Mouse (Mus musculus) myocyte (in vitro differentiated cells): ENCODE measurements at regions not wholly inside any gene's neighbourhood (a gene's known extent, or its start where the extent isn't known, plus 50 kb on each side); places are given as distances from the start of the nearest gene placed in this dataset.

Experiments used
- H3K27me3 ChIP-seq: one replicate; pipeline ENCODE4 v1.6.1; 2011; ENCODE audit not compliant: control insufficient read depth, insufficient read depth, insufficient read length
- H3K36me3 ChIP-seq: one replicate; pipeline ENCODE4 v1.6.1; 2011; ENCODE audit not compliant: control insufficient read depth, insufficient read depth
- H3K4me2 ChIP-seq: one replicate; pipeline ENCODE4 v1.6.1; 2011; ENCODE audit warnings: low read depth, control low read depth
- H3K4me3 ChIP-seq: one replicate; pipeline ENCODE4 v1.5.1; 2011; ENCODE audit warnings: mild to moderate bottlenecking, control low read depth, moderate library complexity
- H3K79me2 ChIP-seq: one replicate; pipeline ENCODE4 v1.6.1; 2011; ENCODE audit not compliant: control insufficient read depth, insufficient read depth
- H3ac ChIP-seq: one replicate; pipeline ENCODE4 v1.6.1; 2011; ENCODE audit not compliant: control insufficient read depth, insufficient read length
- CEBPB ChIP-seq: IDR thresholded peaks from 2 replicates; pipeline ENCODE4 v1.6.1; 2011; ENCODE audit warnings: mild to moderate bottlenecking, moderate library complexity; ENCODE audit not compliant: poor library complexity, insufficient read depth, severe bottlenecking
- E2F4 ChIP-seq: IDR thresholded peaks from one replicate; pipeline ENCODE4 v1.6.1; 2011; ENCODE audit warnings: mild to moderate bottlenecking, control low read depth, moderate library complexity; ENCODE audit not compliant: insufficient read depth
- MAX ChIP-seq: IDR thresholded peaks from one replicate; pipeline ENCODE4 v1.6.1; 2011; ENCODE audit warnings: low read depth, mild to moderate bottlenecking, control low read depth
- MYOD1 ChIP-seq, 3 experiments: IDR thresholded peaks; one replicate each; pipeline ENCODE4 v1.6.1; 2011; ENCODE audit warnings: control low read depth in 2 of 3, low read depth in 2 of 3, mild to moderate bottlenecking in 2 of 3, moderate library complexity in 1 of 3; ENCODE audit not compliant: insufficient read length in 2 of 3, control insufficient read depth in 1 of 3
- MYOG ChIP-seq, 3 experiments: IDR thresholded peaks; one replicate each; pipeline ENCODE4 v1.6.1; 2011; ENCODE audit warnings: control low read depth in 2 of 3, low read depth in 2 of 3, mild to moderate bottlenecking in 2 of 3; ENCODE audit not compliant: insufficient read length in 2 of 3, control insufficient read depth in 1 of 3, insufficient read depth in 1 of 3
- POLR2A ChIP-seq: IDR thresholded peaks from one replicate; pipeline ENCODE4 v1.6.1; 2011; ENCODE audit warnings: low read depth, mild to moderate bottlenecking, control low read depth, moderate library complexity; ENCODE audit not compliant: insufficient read length
- POLR2AphosphoS2 ChIP-seq: IDR thresholded peaks from one replicate; pipeline ENCODE4 v1.6.1; 2011; ENCODE audit warnings: low read depth, control low read depth; ENCODE audit not compliant: insufficient read length
- REST ChIP-seq: IDR thresholded peaks from one replicate; pipeline ENCODE4 v1.6.1; 2011; ENCODE audit warnings: mild to moderate bottlenecking, control low read depth, moderate library complexity; ENCODE audit not compliant: insufficient read depth, insufficient read length
- SRF ChIP-seq: IDR thresholded peaks from one replicate; pipeline ENCODE4 v1.6.1; 2011; ENCODE audit warnings: low read depth; ENCODE audit not compliant: control insufficient read depth, insufficient read length
- TCF12 ChIP-seq: IDR thresholded peaks from one replicate; pipeline ENCODE4 v1.6.1; 2011; ENCODE audit warnings: mild to moderate bottlenecking, control low read depth; ENCODE audit not compliant: poor library complexity, insufficient read depth, severe bottlenecking
- TCF3 ChIP-seq: IDR thresholded peaks from one replicate; pipeline ENCODE4 v1.6.1; 2011; ENCODE audit warnings: low read depth, control low read depth; ENCODE audit not compliant: insufficient read length
- USF1 ChIP-seq: IDR thresholded peaks from one replicate; pipeline ENCODE4 v1.6.1; 2011; ENCODE audit warnings: low read depth, mild to moderate bottlenecking, control low read depth, moderate library complexity

GRCm38 (mm10) chr13:35513120-35513519 lies 146.5 kb upstream of the Cdyl start:
- Histone ChIP-seq H3K4me3 (no peak overlapping the region), H3K4me2 (no peak overlapping the region), H3K36me3 (no peaks in the 10 kb centered on the region), H3K79me2 (no peaks in the 10 kb centered on the region), H3K27me3 (no peaks in the 10 kb centered on the region), H3ac (no peak overlapping the region)
- TF ChIP-seq MYOD1 (IDR thresholded peaks at IDR 0.05; ENCODE audit: control insufficient read depth in 1 of 3, insufficient read length in 2 of 3, low read depth in 2 of 3) (no peak), CEBPB (no peak), USF1 (no peak), MYOG (IDR thresholded peaks at IDR 0.05; ENCODE audit: control insufficient read depth in 1 of 3, insufficient read depth in 1 of 3, insufficient read length in 2 of 3, low read depth in 2 of 3) (no peak), MAX (no peak), POLR2AphosphoS2 (no peak), TCF3 (no peak), POLR2A (no peak), TCF12 (no peak), REST (no peak), SRF (no peak), E2F4 (no peak)

- H3K4me3 ChIP-seq = no peak overlapping the region
- TF ChIP-seq TCF12 = no peak
- TF ChIP-seq MAX = no peak
- no peak for TF ChIP-seq E2F4
- TF ChIP-seq MYOD1 (IDR thresholded peaks at IDR 0.05; ENCODE audit: control insufficient read depth in 1 of 3, insufficient read length in 2 of 3, low read depth in 2 of 3) = no peak
- no peak for TF ChIP-seq SRF
- TF ChIP-seq CEBPB = no peak
- TF ChIP-seq POLR2AphosphoS2 = no peak
- no peak for TF ChIP-seq MYOG (IDR thresholded peaks at IDR 0.05; ENCODE audit: control insufficient read depth in 1 of 3, insufficient read depth in 1 of 3, insufficient read length in 2 of 3, low read depth in 2 of 3)
- no peak for TF ChIP-seq USF1
Measured at GRCm38 (mm10) chr13:35515291-35515690, 144.3 kb upstream of the Cdyl start.

GRCm38 (mm10) chr13:35517692-35518091 lies 141.9 kb upstream of the Cdyl start:
- no peaks in the 10 kb centered on the region for H3K36me3 ChIP-seq
- no peak for TF ChIP-seq REST
- no peak for TF ChIP-seq MAX
- TF ChIP-seq TCF12 = no peak

More at GRCm38 (mm10) chr13:35515291-35515690, 144.3 kb upstream of the Cdyl start:
- Histone ChIP-seq H3ac (no peak overlapping the region), H3K4me2 (no peak overlapping the region), H3K36me3 (no peaks in the 10 kb centered on the region), H3K27me3 (no peaks in the 10 kb centered on the region), H3K79me2 (no peaks in the 10 kb centered on the region)

GRCm38 (mm10) chr13:35522272-35522671 lies 137.4 kb upstream of the Cdyl start:
- TF ChIP-seq TCF3 = no peak
- no peak for TF ChIP-seq REST
- TF ChIP-seq TCF12 = no peak
- no peak for TF ChIP-seq POLR2AphosphoS2
- no peak for TF ChIP-seq MYOD1 (IDR thresholded peaks at IDR 0.05; ENCODE audit: control insufficient read depth in 1 of 3, insufficient read length in 2 of 3, low read depth in 2 of 3)
- TF ChIP-seq USF1 = no peak
- TF ChIP-seq E2F4 = no peak
- H3K79me2 ChIP-seq = no peaks in the 10 kb centered on the region
- no peak overlapping the region for H3K4me2 ChIP-seq
- no peak overlapping the region for H3ac ChIP-seq
- no peaks in the 10 kb centered on the region for H3K27me3 ChIP-seq
- H3K4me3 ChIP-seq = no peak overlapping the region
- no peaks in the 10 kb centered on the region for H3K36me3 ChIP-seq

More at GRCm38 (mm10) chr13:35517692-35518091, 141.9 kb upstream of the Cdyl start:
- no peak overlapping the region for H3K4me2 ChIP-seq
- no peak overlapping the region for H3K4me3 ChIP-seq
- H3K79me2 ChIP-seq = no peaks in the 10 kb centered on the region
- H3ac ChIP-seq = no peak overlapping the region
- H3K27me3 ChIP-seq = no peaks in the 10 kb centered on the region

GRCm38 (mm10) chr13:35529577-35529976 lies 130.1 kb upstream of the Cdyl start:
- Histone ChIP-seq H3K4me3 (no peak overlapping the region), H3K36me3 (no peaks in the 10 kb centered on the region), H3ac (no peak overlapping the region), H3K27me3 (no peaks in the 10 kb centered on the region), H3K4me2 (no peak overlapping the region), H3K79me2 (no peaks in the 10 kb centered on the region)
- TF ChIP-seq TCF12 = no peak
- TF ChIP-seq SRF = no peak
- TF ChIP-seq MAX = no peak
- no peak for TF ChIP-seq REST
- TF ChIP-seq CEBPB = no peak
- TF ChIP-seq POLR2A = no peak
- no peak for TF ChIP-seq POLR2AphosphoS2
- TF ChIP-seq TCF3 = no peak
